Mouse (Mus musculus) midbrain, postnatal 0 days (tissue): Measurements from ENCODE around the gene Gm21188. TPM values are rescaled to one million over a fixed set of nuclear protein-coding genes. Genes with fewer than 3 reads are reported as not detected.
"Not testable (repeated sequence)": the region's sequence is repeated elsewhere in the genome, so short reads cannot be mapped to it uniquely, and the experiment has no call there.

Experiments used
- ATAC-seq: fragments of 200-750 bp; cut with Nextera tagmentation; 2 replicates; pipeline ENCODE4 v1.8.0; 2017; ENCODE audit warnings: moderate number of reproducible peaks, mild to moderate bottlenecking, moderate TSS enrichment, moderate library complexity; ENCODE audit not compliant: low FRiP score
- DNase-seq: peaks from one replicate; pipeline ENCODE4 v3.0.0-alpha.2; 2015; ENCODE audit warnings: low spot score
- H3K27ac ChIP-seq: fragments of 300-500 bp; sonication (generic); 2 replicates; pipeline ENCODE4 v1.5.1; 2014; ENCODE audit warnings: low read depth, mild to moderate bottlenecking, low read length, mixed read lengths
- H3K27me3 ChIP-seq: fragments of 300-500 bp; sonication (generic); 2 replicates; pipeline ENCODE4 v1.6.1; 2014; ENCODE audit warnings: low read length, control low read depth, mixed read lengths; ENCODE audit not compliant: insufficient read depth
- H3K36me3 ChIP-seq: fragments of 300-500 bp; sonication (generic); 2 replicates; pipeline ENCODE4 v1.6.1; 2014; ENCODE audit warnings: low read length, control low read depth, mixed read lengths; ENCODE audit not compliant: insufficient read depth
- H3K4me1 ChIP-seq: fragments of 300-500 bp; sonication (generic); 2 replicates; pipeline ENCODE4 v1.6.1; 2014; ENCODE audit warnings: mild to moderate bottlenecking, control low read depth, antibody characterized with exemption, low read length, mixed read lengths; ENCODE audit not compliant: insufficient read depth
- H3K4me2 ChIP-seq: fragments of 300-500 bp; sonication (generic); 2 replicates; pipeline ENCODE4 v1.6.1; 2014; ENCODE audit warnings: low read depth, mild to moderate bottlenecking, low read length, mixed read lengths; ENCODE audit not compliant: poor library complexity, severe bottlenecking
- H3K4me3 ChIP-seq: fragments of 300-500 bp; sonication (generic); 2 replicates; pipeline ENCODE4 v1.5.1; 2014; ENCODE audit warnings: low read depth, mild to moderate bottlenecking, low read length, moderate library complexity
- H3K9ac ChIP-seq: fragments of 300-500 bp; sonication (generic); replicated peaks from 2 replicates; pipeline ENCODE4 v1.6.1; 2014; ENCODE audit warnings: mild to moderate bottlenecking, low read length, moderate library complexity, mixed read lengths; ENCODE audit not compliant: poor library complexity, severe bottlenecking
- H3K9me3 ChIP-seq: fragments of 300-500 bp; sonication (generic); 2 replicates; pipeline ENCODE4 v1.6.1; 2016; ENCODE audit warnings: low read length, control low read depth
- WGBS: fragments of 180-500 bp; shearing (Covaris S2); extraction: QIAGEN DNeasy Blood & Tissue Kit; methylation state at CpG from one replicate; pipeline ENCODE4 v1.1.7; 2014; 5-methylcytosine and 5-hydroxymethylcytosine counted together
- polyA plus RNA-seq: library from polyadenylated mRNA; unstranded; fragments of >200 nt; fragmentation: Nextera tagmentation; extraction: Ambion mirVana; gene quantifications from 2 replicates; pipeline ENCODE4 v1.2.1, GENCODE M21; 2015
- total RNA-seq: library from RNA; depleted of rRNA; stranded (reverse); fragments of >200 nt; gene quantifications from 2 replicates; pipeline ENCODE4 v1.2.3, GENCODE M21; 2014

Gm21188 gene
- total and polyA plus RNA-seq, 2 experiments from 2014 or later: not detected

- H3K4me2 ChIP-seq, ATAC-seq, H3K27ac ChIP-seq, H3K9ac ChIP-seq, H3K27me3 ChIP-seq, H3K4me1 ChIP-seq, H3K9me3 ChIP-seq, H3K36me3 ChIP-seq, DNase-seq, H3K4me3 ChIP-seq: not testable (repeated sequence)
- 2% methylated on average over 5 of the region's 18 CpGs for WGBS
Observed at GRCm38 (mm10) chr13:120035151-120035550, 16.8 kb downstream of the Gm21188 start.

- H3K4me2 ChIP-seq, H3K9me3 ChIP-seq, H3K36me3 ChIP-seq, H3K4me1 ChIP-seq, H3K27me3 ChIP-seq, DNase-seq, ATAC-seq, H3K27ac ChIP-seq, H3K4me3 ChIP-seq, H3K9ac ChIP-seq: not testable (repeated sequence)
- WGBS: 3% methylated on average over 3 of the region's 10 CpGs
Observed at GRCm38 (mm10) chr13:120034637-120035036, 17.4 kb downstream of the Gm21188 start.

GRCm38 (mm10) chr13:120033516-120034190 lies 18.3 kb downstream of the Gm21188 start:
- not testable (repeated sequence) for H3K9me3 ChIP-seq

GRCm38 (mm10) chr13:120031676-120032075 lies 20.3 kb downstream of the Gm21188 start:
- H3K4me3 ChIP-seq, ATAC-seq, H3K9ac ChIP-seq, H3K4me1 ChIP-seq, H3K36me3 ChIP-seq, H3K4me2 ChIP-seq, H3K27me3 ChIP-seq, H3K27ac ChIP-seq, DNase-seq, H3K9me3 ChIP-seq: not testable (repeated sequence)
- 4% methylated on average over 9 of the region's 16 CpGs for WGBS

More at GRCm38 (mm10) chr13:120033516-120034190, 18.3 kb downstream of the Gm21188 start:
- H3K36me3 ChIP-seq, H3K27me3 ChIP-seq, H3K4me2 ChIP-seq, DNase-seq, H3K27ac ChIP-seq, H3K4me1 ChIP-seq, ATAC-seq, H3K9ac ChIP-seq, H3K4me3 ChIP-seq: not testable (repeated sequence)
- 2% methylated on average over 16 of the region's 19 CpGs for WGBS

GRCm38 (mm10) chr13:120027368-120027767 lies 24.6 kb downstream of the Gm21188 start:
- not testable (repeated sequence) for H3K9ac ChIP-seq, ATAC-seq, H3K36me3 ChIP-seq, H3K4me3 ChIP-seq, DNase-seq, H3K27me3 ChIP-seq, H3K4me2 ChIP-seq, H3K9me3 ChIP-seq, H3K27ac ChIP-seq, H3K4me1 ChIP-seq
- WGBS: 2% methylated on average over 11 of the region's 11 CpGs

- not testable (repeated sequence) for H3K4me1 ChIP-seq, DNase-seq, H3K27me3 ChIP-seq, H3K4me2 ChIP-seq, H3K9ac ChIP-seq, H3K9me3 ChIP-seq, H3K4me3 ChIP-seq, ATAC-seq, H3K36me3 ChIP-seq, H3K27ac ChIP-seq
- 40% methylated on average over 1 of the region's 17 CpGs for WGBS
Observed at GRCm38 (mm10) chr13:120026911-120027310, 25.1 kb downstream of the Gm21188 start, which contains the start of gene Gm36079. TSS of gene Gm36079 (minus strand) at chr13:120027011.

GRCm38 (mm10) chr13:120026373-120026772 lies 25.6 kb downstream of the Gm21188 start:
- ATAC-seq: peak; percentile 41; the same call in 1 of the 2 replicates
- H3K4me2 ChIP-seq, H3K36me3 ChIP-seq, H3K4me3 ChIP-seq, H3K9ac ChIP-seq, H3K4me1 ChIP-seq, H3K27me3 ChIP-seq, H3K27ac ChIP-seq, H3K9me3 ChIP-seq, DNase-seq: not testable (repeated sequence)
- 0% methylated on average over 3 of the region's 13 CpGs for WGBS

GRCm38 (mm10) chr13:120025576-120025975 lies 26.4 kb downstream of the Gm21188 start:
- not testable (repeated sequence) for ATAC-seq, H3K27ac ChIP-seq, H3K4me1 ChIP-seq, H3K27me3 ChIP-seq, H3K4me3 ChIP-seq, H3K4me2 ChIP-seq, H3K36me3 ChIP-seq, H3K9ac ChIP-seq, DNase-seq, H3K9me3 ChIP-seq
- 9% methylated on average over 4 of the region's 4 CpGs for WGBS

GRCm38 (mm10) chr13:120025004-120025403 lies 27.0 kb downstream of the Gm21188 start:
- DNase-seq, H3K4me1 ChIP-seq: not testable (repeated sequence)
- WGBS: 2% methylated on average over 20 of the region's 21 CpGs

More at GRCm38 (mm10) chr13:120025004-120025403, 27.0 kb downstream of the Gm21188 start:
- ATAC-seq, H3K27ac ChIP-seq, H3K4me2 ChIP-seq, H3K9ac ChIP-seq, H3K4me3 ChIP-seq, H3K9me3 ChIP-seq, H3K27me3 ChIP-seq, H3K36me3 ChIP-seq: not testable (repeated sequence)
